ENCODE assay signal across 7 mouse cellular contexts in genomic region chr17:47271979-47272677, GRCm38 (mm10).
DNase-seq lines count a peak whose midpoint lies in the region; ATAC-seq and TF ChIP-seq lines count a peak whose summit lies in the region.

No protein-coding gene starts in this region.

- 0 out of 2 replicates have a peak, but pooled peaks have one; percentile 54 for ATAC-seq in stomach, embryonic 16.5 days (ENCODE audit: insufficient read depth, low FRiP score)
- no peak for ATAC-seq in stomach, postnatal 0 days (ENCODE audit: low FRiP score, low TSS enrichment)
- ATAC-seq in lung, embryonic 16.5 days (ENCODE audit: low read depth), result peak; percentile 85
- no peak for ATAC-seq in intestine, embryonic 15.5 days

- no peak for TF ChIP-seq EP300 in stomach, postnatal 0 days (optimal IDR thresholded peaks at IDR 0.05)

- H3K9ac ChIP-seq in stomach, embryonic 16.5 days (ENCODE audit: low read length), result no peak overlapping the region
- H3K9ac ChIP-seq in stomach, postnatal 0 days (ENCODE audit: low read length), result no peak overlapping the region
- H3K9ac ChIP-seq in lung, embryonic 16.5 days (ENCODE audit: low read length), result no peak overlapping the region
- no peak overlapping the region for H3K9ac ChIP-seq in intestine, embryonic 15.5 days

- H3K9me3 ChIP-seq in stomach, embryonic 16.5 days (replicated peaks; ENCODE audit: control insufficient read depth, low read length), result peaks cover 5% of the 10 kb centered on the region; the same call in 1 of the 2 replicates
- H3K9me3 ChIP-seq in stomach, postnatal 0 days (ENCODE audit: control insufficient read depth, low read length), result no peaks in the 10 kb centered on the region
- H3K9me3 ChIP-seq in lung, embryonic 16.5 days (ENCODE audit: control insufficient read depth, low read length), result 0 out of 2 replicates have a peak, but pooled peaks cover 2% of the 10 kb centered on the region
- H3K9me3 ChIP-seq in intestine, embryonic 15.5 days, result no peaks in the 10 kb centered on the region

- H3K36me3 ChIP-seq in stomach, embryonic 16.5 days (ENCODE audit: control insufficient read depth, insufficient read depth, low read length), result peaks cover under 1% of the 10 kb centered on the region; the same call in 1 of the 2 replicates
- no peaks in the 10 kb centered on the region for H3K36me3 ChIP-seq in stomach, postnatal 0 days (ENCODE audit: control insufficient read depth, insufficient read depth, low read length)
- H3K36me3 ChIP-seq in lung, embryonic 16.5 days (ENCODE audit: control insufficient read depth, insufficient read depth, low read length), result peaks cover under 1% of the 10 kb centered on the region
- H3K36me3 ChIP-seq in intestine, embryonic 15.5 days, result peaks cover 4% of the 10 kb centered on the region; the same call in 1 of the 2 replicates

- no peak overlapping the region for H3K27ac ChIP-seq in stomach, embryonic 16.5 days (ENCODE audit: low read length)
- H3K27ac ChIP-seq in stomach, postnatal 0 days (replicated peaks), result no peak overlapping the region
- H3K27ac ChIP-seq in lung, embryonic 16.5 days (ENCODE audit: low read length), result no peak overlapping the region
- no peak overlapping the region for H3K27ac ChIP-seq in intestine, embryonic 15.5 days

- 0 out of 2 replicates have a peak, but pooled peaks cover 3% of the 10 kb centered on the region for H3K4me1 ChIP-seq in stomach, embryonic 16.5 days (ENCODE audit: control insufficient read depth, insufficient read depth, low read length)
- H3K4me1 ChIP-seq in stomach, postnatal 0 days (replicated peaks; ENCODE audit: control insufficient read depth, insufficient read depth), result no peaks in the 10 kb centered on the region
- peaks cover 12% of the 10 kb centered on the region for H3K4me1 ChIP-seq in lung, embryonic 16.5 days (replicated peaks; ENCODE audit: control insufficient read depth, insufficient read depth, low read length)
- no peaks in the 10 kb centered on the region; the same call in 1 of the 2 replicates for H3K4me1 ChIP-seq in intestine, embryonic 15.5 days (replicated peaks)

- H3K4me2 ChIP-seq in stomach, embryonic 16.5 days (ENCODE audit: low read depth, low read length), result no peak overlapping the region
- no peak overlapping the region for H3K4me2 ChIP-seq in stomach, postnatal 0 days (replicated peaks; ENCODE audit: low read depth)
- no peak overlapping the region for H3K4me2 ChIP-seq in lung, embryonic 16.5 days (ENCODE audit: low read depth, low read length)
- H3K4me2 ChIP-seq in intestine, embryonic 15.5 days (replicated peaks), result no peak overlapping the region

- DNase-seq in stomach, postnatal 0 days (ENCODE audit: low spot score), result no peak
- peak; percentile 81 for DNase-seq in cerebellum, adult 18-20 months
- peak; percentile 48 for DNase-seq in heart, postnatal 4 days
- no peak for DNase-seq in thymus, postnatal 14 days

- no peak for TF ChIP-seq CTCF in stomach, postnatal 0 days (IDR thresholded peaks at IDR 0.05; ENCODE audit: low read depth)

- H3K27me3 ChIP-seq in stomach, embryonic 16.5 days (ENCODE audit: control insufficient read depth, insufficient read depth, low read length), result no peaks in the 10 kb centered on the region
- no peaks in the 10 kb centered on the region for H3K27me3 ChIP-seq in stomach, postnatal 0 days (ENCODE audit: control insufficient read depth, insufficient read depth, low read length)
- H3K27me3 ChIP-seq in lung, embryonic 16.5 days (ENCODE audit: control insufficient read depth, insufficient read depth, low read depth, low read length), result no peaks in the 10 kb centered on the region
- no peaks in the 10 kb centered on the region for H3K27me3 ChIP-seq in intestine, embryonic 15.5 days (replicated peaks)

- no peak overlapping the region for H3K4me3 ChIP-seq in stomach, embryonic 16.5 days (replicated peaks; ENCODE audit: low read length)
- H3K4me3 ChIP-seq in stomach, postnatal 0 days (ENCODE audit: low read depth, low read length), result no peak overlapping the region
- H3K4me3 ChIP-seq in lung, embryonic 16.5 days (ENCODE audit: low read length), result no peak overlapping the region
- no peak overlapping the region for H3K4me3 ChIP-seq in intestine, embryonic 15.5 days (replicated peaks)

- 69% methylated on average over 7 of the region's 7 CpGs for WGBS in stomach, embryonic 16.5 days
- WGBS in stomach, postnatal 0 days, result 63% methylated on average over 7 of the region's 7 CpGs
- 61% methylated on average over 7 of the region's 7 CpGs for WGBS in lung, embryonic 16.5 days
- 72% methylated on average over 7 of the region's 7 CpGs for WGBS in intestine, embryonic 15.5 days

Comparison
In these comparisons a context has a peak if more than half of its experiments do, and no peak if none do; other contexts are left out.
1. ATAC-seq: peak in stomach, embryonic 16.5 days (single experiment) and lung, embryonic 16.5 days (single experiment); none in stomach, postnatal 0 days (single experiment) and intestine, embryonic 15.5 days (single experiment).
2. DNase-seq: peak in cerebellum, adult 18-20 months (2 of 2) and heart, postnatal 4 days (single experiment); none in stomach, postnatal 0 days (single experiment) and thymus, postnatal 14 days (single experiment).